Mouse (Mus musculus) kidney, embryonic 16.5 days (tissue): ENCODE data around the gene Psmb7. TPM values are rescaled to one million over a fixed set of nuclear protein-coding genes. Genes with fewer than 3 reads are reported as not detected.
A peak's percentile ranks its signal among the peaks of the same experiment; 100 is the strongest.

Experiments used
- ATAC-seq: fragments of 200-750 bp; cut with Nextera tagmentation; 2 replicates; pipeline ENCODE4 v1.8.0; 2017; ENCODE audit warnings: moderate TSS enrichment; ENCODE audit not compliant: low FRiP score, low TSS enrichment
- H3K27ac ChIP-seq: fragments of 300-500 bp; sonication (generic); 2 replicates; pipeline ENCODE4 v1.5.1; 2014; ENCODE audit warnings: low read length
- H3K27me3 ChIP-seq: fragments of 300-500 bp; sonication (generic); 2 replicates; pipeline ENCODE4 v1.6.1; 2014; ENCODE audit warnings: low read length, control low read depth, mixed read lengths; ENCODE audit not compliant: insufficient read depth
- H3K36me3 ChIP-seq: fragments of 300-500 bp; sonication (generic); 2 replicates; pipeline ENCODE4 v1.6.1; 2014; ENCODE audit warnings: low read length, control low read depth, mixed read lengths; ENCODE audit not compliant: insufficient read depth
- H3K4me1 ChIP-seq: fragments of 300-500 bp; sonication (generic); 2 replicates; pipeline ENCODE4 v1.6.1; 2014; ENCODE audit warnings: low read length, control low read depth, mixed read lengths; ENCODE audit not compliant: insufficient read depth
- H3K4me2 ChIP-seq: fragments of 300-500 bp; sonication (generic); replicated peaks from 2 replicates; pipeline ENCODE4 v1.6.1; 2014; ENCODE audit warnings: low read depth, low read length
- H3K4me3 ChIP-seq: fragments of 300-500 bp; sonication (generic); 2 replicates; pipeline ENCODE4 v1.5.1; 2014; ENCODE audit warnings: mild to moderate bottlenecking, low read length
- H3K9ac ChIP-seq: fragments of 300-500 bp; sonication (generic); replicated peaks from 2 replicates; pipeline ENCODE4 v1.6.1; 2014; ENCODE audit warnings: low read length
- H3K9me3 ChIP-seq: fragments of 300-500 bp; sonication (generic); 2 replicates; pipeline ENCODE4 v1.6.1; 2016; ENCODE audit warnings: low read length, control low read depth
- WGBS: fragments of 180-500 bp; shearing (Covaris S2); extraction: QIAGEN DNeasy Blood & Tissue Kit; methylation state at CpG from one replicate; pipeline ENCODE4 v1.1.7; 2014; 5-methylcytosine and 5-hydroxymethylcytosine counted together
- polyA plus RNA-seq: library from polyadenylated mRNA; unstranded; fragments of >200 nt; fragmentation: Nextera tagmentation; extraction: Ambion mirVana; gene quantifications from 2 replicates; pipeline ENCODE4 v1.2.1, GENCODE M21; 2015

Psmb7 gene
- polyA plus RNA-seq, 1 experiment from 2014 or later = 269 TPM

DNA sequence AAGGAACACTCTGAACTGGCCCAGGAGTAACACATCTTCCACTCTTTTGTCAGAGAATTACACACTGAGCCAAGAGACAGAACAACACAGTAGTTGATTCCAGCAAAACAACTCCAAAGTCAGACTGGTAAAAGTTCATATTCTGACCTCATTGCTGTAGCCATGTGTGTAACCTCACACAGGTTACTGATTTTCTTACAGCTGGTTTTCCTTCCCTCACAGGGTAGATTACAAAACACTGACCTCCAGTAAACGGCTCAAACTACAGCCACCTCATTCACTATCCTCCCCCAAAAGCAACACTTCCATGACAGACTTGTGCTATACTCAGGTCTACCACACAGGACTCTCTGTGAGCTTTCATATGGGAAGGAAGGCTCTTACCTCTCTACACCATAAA lies 36.2 kb downstream of the Psmb7 start:
- Histone ChIP-seq H3K4me2 (no peak overlapping the region), H3K9ac (no peak overlapping the region), H3K4me3 (no peak overlapping the region), H3K27ac (no peak overlapping the region), H3K27me3 (no peaks in the 10 kb centered on the region), H3K9me3 (no peaks in the 10 kb centered on the region), H3K36me3 (peaks cover 6% of the 10 kb centered on the region; the same call in 1 of the 2 replicates), H3K4me1 (no peaks in the 10 kb centered on the region)
- 60% methylated on average over 1 of the region's 1 CpGs for WGBS
- ATAC-seq = no peak

DNA sequence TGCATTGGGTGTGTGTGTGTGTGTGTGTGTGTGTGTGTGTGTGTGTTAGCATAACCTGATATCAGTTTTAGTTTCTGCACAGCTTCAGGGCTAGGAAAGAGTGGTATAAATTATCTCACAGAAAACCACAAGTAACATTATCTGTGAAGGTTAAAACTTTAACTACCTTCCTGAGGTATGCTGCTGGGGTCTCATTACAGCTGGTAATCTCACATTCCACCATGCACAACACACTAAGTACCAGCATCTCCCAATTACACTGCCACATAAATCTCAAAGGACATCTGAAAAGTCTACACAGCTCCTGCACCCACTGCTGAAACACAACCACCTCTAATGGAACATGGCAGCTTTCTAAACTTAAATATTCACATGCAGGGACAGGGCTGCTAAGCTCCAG lies 43.0 kb downstream of the Psmb7 start:
- ATAC-seq = peak; percentile 70; the same call in 1 of the 2 replicates
- Histone ChIP-seq H3K9me3 (no peaks in the 10 kb centered on the region), H3K9ac (no peak overlapping the region), H3K27me3 (no peaks in the 10 kb centered on the region), H3K36me3 (no peaks in the 10 kb centered on the region), H3K4me3 (no peak overlapping the region), H3K4me2 (no peak overlapping the region), H3K4me1 (no peaks in the 10 kb centered on the region), H3K27ac (no peak overlapping the region)

DNA sequence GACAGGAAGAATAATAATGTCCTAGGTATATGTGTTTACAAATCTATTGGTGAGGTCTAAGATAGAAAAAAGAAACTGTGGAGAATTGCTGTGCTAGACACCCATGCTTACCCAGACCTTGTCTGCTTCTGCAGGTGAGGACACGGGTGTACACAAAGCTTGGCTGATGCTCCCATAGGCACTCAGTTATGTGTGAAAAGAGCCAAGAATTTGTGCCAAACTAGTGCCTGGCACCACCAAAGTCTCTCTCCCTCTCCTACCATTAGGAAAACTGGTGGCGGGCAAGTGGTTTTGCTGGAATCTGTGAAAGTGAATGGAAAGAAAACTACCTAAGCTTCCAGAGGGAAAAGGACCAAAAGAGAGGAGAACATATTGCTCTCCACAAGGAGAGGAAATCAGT lies 45.5 kb downstream of the Psmb7 start:
- no peaks in the 10 kb centered on the region for H3K9me3 ChIP-seq
- no peaks in the 10 kb centered on the region for H3K27me3 ChIP-seq
- H3K4me1 ChIP-seq = no peaks in the 10 kb centered on the region
- no peak for ATAC-seq
- no peak overlapping the region for H3K4me3 ChIP-seq
- no peak overlapping the region for H3K27ac ChIP-seq
- no peak overlapping the region for H3K9ac ChIP-seq
- 93% methylated on average over 2 of the region's 2 CpGs for WGBS
- no peak overlapping the region for H3K4me2 ChIP-seq
- H3K36me3 ChIP-seq = peaks cover 3% of the 10 kb centered on the region; the same call in 1 of the 2 replicates

DNA sequence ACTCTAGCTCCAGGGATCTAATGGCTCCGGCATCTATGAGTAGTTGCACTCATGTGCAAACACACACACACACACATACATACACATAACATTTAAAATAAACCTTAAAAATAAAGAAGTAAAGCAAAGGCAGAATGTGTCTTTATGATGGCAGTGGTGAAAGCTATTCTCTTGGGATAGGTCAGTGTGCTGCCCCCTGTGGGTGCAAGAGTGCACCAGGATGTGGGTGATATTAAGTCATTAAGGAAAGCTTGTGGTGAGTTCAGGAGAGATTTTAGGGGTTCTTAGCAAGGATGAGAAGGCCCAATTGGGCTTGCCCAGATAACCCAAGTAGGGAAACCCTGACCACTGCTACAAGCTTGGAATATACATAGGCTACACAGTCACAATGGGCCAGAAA lies 46.0 kb downstream of the Psmb7 start:
- H3K36me3 ChIP-seq = peaks cover 3% of the 10 kb centered on the region; the same call in 1 of the 2 replicates
- WGBS = 96% methylated on average over 1 of the region's 1 CpGs
- no peaks in the 10 kb centered on the region for H3K4me1 ChIP-seq
- H3K27me3 ChIP-seq = no peaks in the 10 kb centered on the region
- no peak overlapping the region for H3K4me2 ChIP-seq
- no peak overlapping the region for H3K4me3 ChIP-seq
- H3K9me3 ChIP-seq = no peaks in the 10 kb centered on the region
- H3K27ac ChIP-seq = no peak overlapping the region
- no peak overlapping the region for H3K9ac ChIP-seq
- ATAC-seq = no peak

DNA sequence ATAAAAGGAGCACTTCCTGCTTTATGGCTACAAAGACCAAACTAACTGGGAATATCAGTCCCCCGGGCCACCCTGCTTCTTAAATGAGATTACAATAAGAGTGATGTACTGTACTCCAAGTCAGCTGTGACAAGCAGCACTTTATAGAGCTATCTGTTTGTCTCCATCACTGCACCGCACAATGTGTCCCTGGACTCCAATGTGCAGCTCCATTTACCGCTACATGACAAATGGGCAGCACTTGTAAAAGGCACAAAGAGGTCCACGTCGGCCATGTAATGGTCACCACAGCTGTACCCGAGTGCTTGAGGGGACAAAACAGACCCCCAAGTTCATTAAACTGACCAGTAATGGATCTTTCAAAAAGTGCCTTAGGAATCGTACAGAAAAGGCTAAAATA lies 49.0 kb downstream of the Psmb7 start:
- Histone ChIP-seq H3K36me3 (peaks cover 13% of the 10 kb centered on the region; the same call in 1 of the 2 replicates), H3K4me1 (no peaks in the 10 kb centered on the region), H3K4me3 (no peak overlapping the region), H3K9me3 (no peaks in the 10 kb centered on the region), H3K27ac (no peak overlapping the region), H3K9ac (no peak overlapping the region), H3K4me2 (no peak overlapping the region), H3K27me3 (no peaks in the 10 kb centered on the region)
- no peak for ATAC-seq
- 67% methylated on average over 7 of the region's 7 CpGs for WGBS

DNA sequence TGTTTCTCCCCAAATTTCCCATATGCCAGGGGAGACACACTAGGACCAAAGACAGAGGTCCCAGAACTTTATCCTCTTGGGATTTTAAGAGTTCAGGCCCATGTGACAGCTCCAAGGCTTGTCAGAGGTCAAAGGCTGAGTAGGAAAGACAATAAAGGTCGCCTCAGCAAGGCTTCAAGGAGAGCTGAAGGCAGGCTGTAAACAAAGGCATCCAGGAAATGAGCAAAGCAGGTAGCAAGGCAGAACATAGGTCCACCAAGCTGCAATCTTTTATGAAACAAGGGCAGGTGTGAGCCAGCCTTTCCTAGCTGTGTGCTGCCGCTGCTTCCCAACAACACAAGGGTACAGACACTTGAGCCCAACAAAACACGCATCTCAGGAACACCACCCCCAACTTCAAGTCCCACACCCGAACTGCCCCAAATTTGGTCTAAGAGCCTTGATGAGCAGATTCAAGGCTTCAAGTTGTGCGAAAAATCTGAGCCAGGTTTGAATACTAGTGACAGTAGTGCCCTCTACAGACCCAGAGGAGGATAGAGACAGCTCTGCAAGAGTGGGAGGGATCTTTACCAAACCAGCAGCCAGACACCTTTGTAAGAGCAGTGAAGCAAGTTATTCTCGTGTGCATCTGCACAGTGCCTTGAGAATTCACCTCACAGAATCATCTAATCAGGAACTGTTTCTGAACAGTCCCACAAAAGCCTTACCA lies 52.0 kb downstream of the Psmb7 start:
- H3K36me3 ChIP-seq = peaks cover 40% of the 10 kb centered on the region
- no peak for ATAC-seq
- no peak overlapping the region for H3K4me3 ChIP-seq
- no peak overlapping the region for H3K27ac ChIP-seq
- H3K9ac ChIP-seq = no peak overlapping the region
- no peaks in the 10 kb centered on the region for H3K27me3 ChIP-seq
- H3K4me1 ChIP-seq = no peaks in the 10 kb centered on the region
- no peak overlapping the region for H3K4me2 ChIP-seq
- H3K9me3 ChIP-seq = no peaks in the 10 kb centered on the region
- WGBS = 59% methylated on average over 6 of the region's 6 CpGs

DNA sequence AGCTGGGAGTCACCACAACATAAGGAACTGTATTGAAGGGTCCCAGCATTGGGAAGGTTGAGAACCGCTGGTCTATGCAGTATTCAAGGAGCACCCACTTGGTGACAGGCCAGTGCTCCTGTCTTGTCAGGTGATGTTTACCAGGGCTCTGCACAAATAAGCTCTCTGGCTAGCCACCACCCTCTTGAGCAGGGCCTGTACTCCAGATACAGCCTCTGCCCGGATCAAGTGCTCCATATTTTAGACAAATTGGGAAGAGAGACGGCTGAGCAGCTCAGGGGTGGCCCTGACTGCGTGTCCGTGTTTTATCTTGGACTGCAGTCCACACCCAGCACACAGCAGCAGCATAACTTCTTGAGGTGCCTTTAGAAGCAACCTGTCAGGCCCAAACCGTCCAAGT lies 57.2 kb downstream of the Psmb7 start:
- H3K4me2 ChIP-seq = no peak overlapping the region
- H3K27ac ChIP-seq = no peak overlapping the region
- peaks cover 52% of the 10 kb centered on the region for H3K36me3 ChIP-seq
- no peak for ATAC-seq
- no peaks in the 10 kb centered on the region for H3K4me1 ChIP-seq
- H3K27me3 ChIP-seq = no peaks in the 10 kb centered on the region
- WGBS = 85% methylated on average over 6 of the region's 6 CpGs
- H3K9me3 ChIP-seq = no peaks in the 10 kb centered on the region
- H3K4me3 ChIP-seq = no peak overlapping the region
- no peak overlapping the region for H3K9ac ChIP-seq

DNA sequence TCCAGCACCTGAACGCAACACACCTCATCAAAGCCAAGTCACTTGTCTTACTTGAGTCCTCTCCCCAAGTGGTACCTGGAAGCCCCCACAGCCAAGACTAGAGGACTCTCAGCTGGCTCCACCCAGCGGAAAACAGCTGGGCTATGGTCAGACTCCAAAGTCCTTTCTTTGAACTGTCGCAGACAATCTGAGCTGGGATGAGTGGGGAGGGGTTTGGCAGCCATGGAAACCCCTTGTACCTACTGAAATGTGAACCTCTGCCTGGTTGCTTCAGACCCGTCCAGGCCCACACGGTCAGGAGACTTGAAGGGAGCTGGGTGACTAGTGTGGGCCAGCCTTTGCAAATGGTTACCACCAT lies 58.5 kb downstream of the Psmb7 start:
- ATAC-seq = peak; percentile 65
- no peaks in the 10 kb centered on the region for H3K27me3 ChIP-seq
- H3K9me3 ChIP-seq = no peaks in the 10 kb centered on the region
- no peak overlapping the region for H3K4me3 ChIP-seq
- no peak overlapping the region for H3K27ac ChIP-seq
- WGBS = 29% methylated on average over 5 of the region's 5 CpGs
- H3K9ac ChIP-seq = no peak overlapping the region
- peaks cover 47% of the 10 kb centered on the region for H3K36me3 ChIP-seq
- no peak overlapping the region for H3K4me2 ChIP-seq
- no peaks in the 10 kb centered on the region for H3K4me1 ChIP-seq

DNA sequence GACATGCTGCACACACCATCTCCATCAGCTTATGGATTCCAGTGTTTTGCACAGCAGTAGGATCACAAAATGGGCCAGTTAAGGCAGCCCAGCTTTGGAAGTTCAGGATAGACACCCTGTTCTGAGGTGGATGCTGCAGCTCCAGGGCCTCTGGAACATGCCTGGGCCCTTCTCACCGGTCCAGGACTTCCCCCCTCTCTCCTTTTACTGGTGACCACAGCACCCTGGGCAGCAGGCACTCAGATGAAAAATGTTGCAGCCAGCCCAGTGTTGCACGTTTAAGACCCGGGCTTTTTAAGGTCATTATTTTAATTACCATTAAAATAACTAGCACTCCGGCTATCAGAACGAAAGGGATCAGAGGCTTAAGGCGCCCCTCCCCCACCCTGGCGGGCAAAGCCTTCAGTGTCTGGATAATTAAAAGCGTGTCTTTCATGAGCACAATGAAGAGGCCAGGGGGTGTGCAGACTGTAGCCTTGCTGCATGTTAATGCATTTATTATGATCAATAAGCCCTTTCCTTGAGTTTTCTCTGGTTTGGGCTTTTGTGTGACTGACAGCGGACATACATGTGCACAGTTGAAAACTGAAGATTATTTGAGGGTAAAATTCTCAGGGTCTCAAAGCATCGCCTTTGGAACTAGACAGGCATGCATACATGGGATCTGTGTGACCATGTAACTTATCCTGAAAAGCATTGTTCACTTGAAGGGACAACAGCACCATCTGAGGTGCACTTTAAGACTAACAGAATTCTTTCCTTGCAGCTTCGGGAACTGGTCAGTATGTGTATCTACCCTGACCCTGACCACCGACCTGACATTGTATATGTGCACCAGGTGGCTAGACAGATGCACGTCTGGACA lies 59.1 kb downstream of the Psmb7 start:
- H3K9ac ChIP-seq = no peak overlapping the region
- H3K27me3 ChIP-seq = no peaks in the 10 kb centered on the region
- no peaks in the 10 kb centered on the region for H3K9me3 ChIP-seq
- H3K36me3 ChIP-seq = peaks cover 40% of the 10 kb centered on the region
- no peak overlapping the region for H3K4me3 ChIP-seq
- no peaks in the 10 kb centered on the region for H3K4me1 ChIP-seq
- H3K27ac ChIP-seq = no peak overlapping the region
- no peak overlapping the region for H3K4me2 ChIP-seq
- 49% methylated on average over 13 of the region's 13 CpGs for WGBS
- ATAC-seq = peak; percentile 44

DNA sequence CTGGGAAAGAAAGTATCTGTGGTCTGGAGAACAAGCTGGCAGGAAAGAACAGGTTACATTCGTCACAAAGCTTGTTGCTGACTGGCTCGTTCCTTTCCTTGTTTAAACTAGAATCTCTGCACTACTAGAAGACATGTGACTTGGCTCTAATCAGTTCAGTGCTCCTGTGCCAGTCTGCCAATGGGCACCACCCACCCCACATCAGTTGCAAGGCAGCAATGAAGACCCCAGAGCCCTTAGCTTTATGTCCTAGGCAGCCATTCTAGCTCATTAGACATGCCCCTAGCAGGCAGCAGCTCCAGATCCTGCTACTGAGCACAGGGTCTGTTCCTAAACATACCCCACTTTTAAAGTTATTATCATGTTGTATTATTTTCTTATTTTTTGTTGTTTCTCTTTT lies 59.9 kb downstream of the Psmb7 start:
- no peak overlapping the region for H3K9ac ChIP-seq
- H3K4me2 ChIP-seq = no peak overlapping the region
- H3K27ac ChIP-seq = no peak overlapping the region
- 78% methylated on average over 2 of the region's 2 CpGs for WGBS
- H3K4me1 ChIP-seq = no peaks in the 10 kb centered on the region
- H3K4me3 ChIP-seq = no peak overlapping the region
- H3K27me3 ChIP-seq = no peaks in the 10 kb centered on the region
- no peak for ATAC-seq
- peaks cover 33% of the 10 kb centered on the region for H3K36me3 ChIP-seq
- no peaks in the 10 kb centered on the region for H3K9me3 ChIP-seq
